ENCODE assay signal across 8 mouse cellular contexts in genomic region chr1:154202580-154202979, GRCm38 (mm10). TPM values are rescaled to one million over a fixed set of nuclear protein-coding genes. Genes with fewer than 3 reads are reported as not detected.
A peak's percentile ranks its signal among the peaks of the same experiment; 100 is the strongest.
DNase-seq lines count a peak whose midpoint lies in the region; ATAC-seq lines count a peak whose summit lies in the region.

No protein-coding gene starts in this region.

- no peak overlapping the region for H3K27ac ChIP-seq in neural tube, embryonic 11.5 days (ENCODE audit: low read depth, low read length)

- H3K27me3 ChIP-seq in neural tube, embryonic 11.5 days (ENCODE audit: control insufficient read depth, insufficient read depth, low read length) = peaks cover 31% of the 10 kb centered on the region

- no peaks in the 10 kb centered on the region for H3K4me1 ChIP-seq in neural tube, embryonic 11.5 days (ENCODE audit: control insufficient read depth, insufficient read depth, low read length)

- no peak overlapping the region for H3K9ac ChIP-seq in neural tube, embryonic 11.5 days (ENCODE audit: low read length)

- 46% methylated on average over 7 of the region's 8 CpGs for WGBS in neural tube, embryonic 11.5 days

- no peak overlapping the region for H3K4me2 ChIP-seq in neural tube, embryonic 11.5 days (ENCODE audit: low read depth)

- no peaks in the 10 kb centered on the region for H3K9me3 ChIP-seq in neural tube, embryonic 11.5 days (ENCODE audit: control insufficient read depth, low read length)

- H3K4me3 ChIP-seq in neural tube, embryonic 11.5 days (ENCODE audit: low read depth, low read length) = no peak overlapping the region

- ATAC-seq in neural tube, embryonic 11.5 days (ENCODE audit: insufficient read depth, low FRiP score, low TSS enrichment) = no peak

- DNase-seq in layer of hippocampus, adult 11-12 months (ENCODE audit: low spot score) = peak; percentile 34
- no peak for DNase-seq in layer of hippocampus, adult 9-10 months (ENCODE audit: low spot score)
- DNase-seq in cerebellum, adult 11 months = peak; percentile 16
- DNase-seq in kidney, adult 18-20 months = peak; percentile 42
- peak; percentile 24 for DNase-seq in neural tube, embryonic 11.5 days (ENCODE audit: low spot score)
- DNase-seq in spleen, postnatal 4 days (ENCODE audit: low spot score in 2 of 2) = no peak
- DNase-seq in c-Kit-positive CD71-positive TER-119-positive erythroid progenitor cells, embryonic 14.5 days (ENCODE audit: low spot score) = no peak
- DNase-seq in yolk sac, embryonic 10.5 days (ENCODE audit: low spot score) = no peak

- H3K36me3 ChIP-seq in neural tube, embryonic 11.5 days (ENCODE audit: control insufficient read depth, insufficient read depth, low read length) = no peaks in the 10 kb centered on the region

RNA-seq across cellular contexts. Expression of gene Zfp648, which starts 1.6 kb away (rescaled TPM):
- 0.24 and 0.58 TPM in 2 replicates for polyA plus RNA-seq in neural tube, embryonic 11.5 days (2014; fragmentation: Nextera tagmentation; extraction: Ambion mirVana)

Comparison
In these comparisons a context has a peak if more than half of its experiments do, and no peak if none do; other contexts are left out.
1. DNase-seq: peak in layer of hippocampus, adult 11-12 months (single experiment), cerebellum, adult 11 months (single experiment), kidney, adult 18-20 months (single experiment) and neural tube, embryonic 11.5 days (single experiment); none in layer of hippocampus, adult 9-10 months (single experiment), spleen, postnatal 4 days (0 of 2), c-Kit-positive CD71-positive TER-119-positive erythroid progenitor cells, embryonic 14.5 days (single experiment) and yolk sac, embryonic 10.5 days (single experiment).